Mouse (Mus musculus): ENCODE data around the gene A030003K21Rik.

Gene A030003K21Rik

GRCm38 (mm10) chr1:82905886-82906285, 37.3 kb downstream of the A030003K21Rik start:
- no peak for DNase-seq (ENCODE audit: low spot score)

- no peak for DNase-seq (ENCODE audit: low spot score)
Measured at GRCm38 (mm10) chr1:82901201-82901600, 42.0 kb downstream of the A030003K21Rik start.

- no peak for DNase-seq (ENCODE audit: low spot score)
Measured at GRCm38 (mm10) chr1:82900567-82900966, 42.6 kb downstream of the A030003K21Rik start.

GRCm38 (mm10) chr1:82893269-82893668, 49.9 kb downstream of the A030003K21Rik start:
- DNase-seq (ENCODE audit: low spot score): no peak
